Mouse (Mus musculus) cerebellum, adult (tissue): ENCODE data around the gene Ifitm5.

Experiments used
- ATAC-seq: cut with Nextera tagmentation; 2 replicates; pipeline ENCODE4 v1.9.2; 2017; ENCODE audit warnings: mild to moderate bottlenecking, moderate library complexity, mixed read lengths; ENCODE audit not compliant: insufficient number of reproducible peaks, low FRiP score, low TSS enrichment

The Ifitm5 gene

GRCm38 (mm10) chr7:140905642-140906081, 44.4 kb downstream of the Ifitm5 start:
- no peak for ATAC-seq

- ATAC-seq = peak; percentile 56; the same call in 1 of the 2 replicates
These were observed 46.9 kb downstream of the Ifitm5 start for GRCm38 (mm10) chr7:140903212-140903611.

GRCm38 (mm10) chr7:140902036-140902875, 47.8 kb downstream of the Ifitm5 start:
- no peak for ATAC-seq

GRCm38 (mm10) chr7:140900220-140900619, 49.9 kb downstream of the Ifitm5 start, which contains the start of gene Cox8b:
Gene Cox8b (minus strand): TSS chr7:140900446.
- ATAC-seq = no peak

- ATAC-seq = no peak
These were observed 51.0 kb downstream of the Ifitm5 start for GRCm38 (mm10) chr7:140899121-140899520.
